Mouse (Mus musculus): Measurements from ENCODE around the gene Ppp2r5e.

The Ppp2r5e gene

DNA sequence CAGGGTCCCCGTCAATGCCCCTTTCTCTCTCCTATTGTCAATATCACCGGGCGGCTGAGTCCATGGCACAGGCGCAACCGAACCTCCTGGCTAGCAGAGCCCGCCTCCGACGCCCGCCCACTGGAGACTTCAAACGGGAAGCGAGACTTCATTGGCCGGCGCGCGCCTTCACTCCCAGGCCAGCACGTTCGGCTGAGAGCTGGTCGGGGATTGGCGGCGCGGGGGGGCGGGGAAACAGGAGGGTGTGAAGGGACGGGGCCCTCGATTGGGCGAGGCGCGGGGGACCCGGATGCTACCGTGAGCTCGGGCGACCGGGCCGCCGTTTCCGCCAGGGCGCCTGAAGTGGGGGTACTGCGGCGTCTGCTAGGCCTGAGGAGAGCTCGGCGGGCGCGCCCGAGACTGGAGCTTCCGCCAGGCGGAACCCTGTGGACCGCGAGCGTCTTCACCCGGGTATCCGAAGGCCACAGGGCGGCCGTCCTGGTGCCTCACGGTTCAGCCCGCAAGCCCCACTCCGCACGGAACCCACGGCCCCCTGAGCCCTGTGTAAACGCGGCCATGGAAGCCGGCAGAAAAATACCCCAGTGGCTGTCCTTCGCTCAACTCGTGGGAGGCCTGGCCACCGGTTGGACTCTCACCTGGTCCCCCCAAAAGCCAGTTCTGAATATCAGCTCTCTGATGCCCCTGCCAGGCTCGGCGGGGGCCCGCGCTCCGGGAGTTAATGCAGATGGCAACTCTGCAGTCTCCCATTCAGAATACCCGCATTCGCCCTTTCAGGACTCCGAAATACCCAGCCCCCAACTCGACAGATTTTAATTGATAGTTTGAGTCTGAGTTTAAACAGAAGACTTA lies at the start of gene Ppp2r5e:
Ppp2r5e (minus strand) TSS at position 92 of the 849 bp plus-strand sequence.
- peak; percentile 98 for DNase-seq (ENCODE audit: low read depth)

DNA sequence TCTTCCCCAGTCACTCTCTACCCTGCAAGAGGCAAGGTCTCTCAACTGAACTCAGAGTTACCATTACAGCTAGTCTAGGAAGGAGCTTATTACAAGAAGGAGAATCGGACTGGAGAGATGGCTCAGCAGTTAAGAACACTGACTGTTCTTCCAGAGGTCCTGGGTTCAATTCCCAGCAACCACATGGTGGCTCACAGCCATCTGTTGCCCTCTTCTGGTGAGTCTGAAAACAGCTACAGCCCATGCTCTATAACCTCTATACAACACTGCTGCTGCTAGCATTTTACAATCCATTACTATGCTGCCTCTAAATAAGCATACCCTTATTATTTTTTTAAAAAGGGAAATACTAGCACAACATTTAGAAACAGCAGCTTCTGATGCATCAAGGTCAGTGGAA lies 49.7 kb upstream of the Ppp2r5e start:
- no peak for DNase-seq (ENCODE audit: low read depth)

DNA sequence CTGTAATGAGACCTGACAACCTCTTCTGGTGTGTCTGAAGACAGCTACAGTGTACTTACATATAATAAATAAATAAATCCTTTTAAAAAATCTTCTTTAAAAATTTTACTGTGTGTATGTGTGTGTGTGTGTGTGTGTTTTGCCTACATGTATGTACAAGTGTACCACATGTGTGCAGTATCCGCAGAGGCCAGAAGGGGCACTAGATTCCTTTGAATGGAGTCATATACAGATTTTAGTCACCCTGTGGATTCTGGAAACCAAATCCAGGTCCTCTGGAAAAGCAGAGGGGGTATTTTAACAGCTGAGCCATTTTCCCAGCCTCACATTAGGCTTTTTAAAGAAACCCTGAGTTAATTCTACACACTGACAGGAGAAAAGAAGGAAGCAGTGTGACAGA lies 45.7 kb upstream of the Ppp2r5e start:
- no peak for DNase-seq (ENCODE audit: low read depth)

DNA sequence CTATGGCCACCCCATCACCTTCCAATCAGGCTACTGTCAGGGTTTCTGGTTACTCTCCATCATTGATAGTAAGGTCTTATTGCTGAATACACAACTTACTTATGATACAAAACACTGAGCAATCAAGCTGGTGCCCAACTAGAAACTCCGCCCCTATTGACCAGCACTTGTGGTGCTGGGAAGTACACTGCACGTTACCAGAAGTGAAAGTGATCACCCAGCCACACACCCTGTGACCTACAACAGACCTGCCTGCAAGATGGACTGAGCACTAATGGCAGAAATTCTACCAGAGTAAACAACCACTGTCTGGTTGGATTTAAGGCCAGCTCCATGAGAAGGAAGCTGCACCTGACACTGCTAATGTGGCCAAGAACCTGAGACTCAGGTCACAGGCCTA lies 42.3 kb upstream of the Ppp2r5e start:
- no peak for DNase-seq (ENCODE audit: low read depth)

DNA sequence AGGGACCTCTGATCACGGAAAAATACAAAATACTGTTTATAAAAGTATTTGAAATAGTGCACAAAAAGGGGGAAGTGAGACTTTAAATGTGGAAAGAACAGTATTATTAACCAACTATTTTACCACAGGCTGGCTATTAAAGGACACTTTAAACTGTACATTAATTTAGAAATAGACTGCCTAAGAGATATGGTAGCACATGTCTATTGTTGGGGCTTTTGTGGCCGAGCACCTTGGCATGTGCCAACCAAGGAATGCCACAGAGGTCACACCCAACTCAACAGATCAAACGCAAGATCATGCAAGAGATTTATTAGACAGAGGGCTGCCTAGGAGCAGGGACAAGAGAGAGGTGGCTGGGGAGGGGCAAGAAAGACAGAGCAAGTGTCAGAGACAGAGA lies 41.1 kb upstream of the Ppp2r5e start:
- no peak for DNase-seq (ENCODE audit: low read depth)

DNA sequence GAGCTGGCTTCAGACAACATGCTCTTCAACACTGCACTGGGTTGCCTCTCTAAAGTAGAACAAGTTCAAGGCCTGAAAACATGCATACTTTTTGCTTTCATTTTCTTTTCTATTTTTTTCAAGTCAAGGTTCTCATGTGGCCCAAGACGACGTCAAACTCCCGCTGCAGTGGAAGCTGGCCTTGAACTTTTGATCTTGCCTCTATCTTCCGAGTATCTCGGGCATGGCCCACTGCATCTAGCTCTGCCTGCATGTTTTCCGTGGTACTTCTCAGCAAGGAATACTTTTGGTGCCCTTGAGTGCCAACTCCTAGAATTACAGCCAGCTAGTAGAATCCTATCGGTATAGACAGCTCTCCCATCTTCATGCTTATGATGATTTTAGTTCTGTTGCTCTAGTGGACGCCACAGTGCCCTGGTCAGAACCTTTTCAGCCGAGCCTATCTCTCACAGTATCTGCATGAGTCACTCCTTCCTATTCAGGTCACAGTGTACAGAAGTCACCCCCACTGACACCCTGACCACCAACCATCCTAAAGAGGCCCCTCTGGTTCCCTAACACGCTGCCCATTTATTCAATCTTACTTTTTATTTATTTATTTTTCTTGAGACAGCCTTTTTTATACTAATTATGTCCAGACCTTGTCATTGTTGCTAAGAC lies 39.9 kb upstream of the Ppp2r5e start:
- DNase-seq (ENCODE audit: low read depth) = no peak

DNA sequence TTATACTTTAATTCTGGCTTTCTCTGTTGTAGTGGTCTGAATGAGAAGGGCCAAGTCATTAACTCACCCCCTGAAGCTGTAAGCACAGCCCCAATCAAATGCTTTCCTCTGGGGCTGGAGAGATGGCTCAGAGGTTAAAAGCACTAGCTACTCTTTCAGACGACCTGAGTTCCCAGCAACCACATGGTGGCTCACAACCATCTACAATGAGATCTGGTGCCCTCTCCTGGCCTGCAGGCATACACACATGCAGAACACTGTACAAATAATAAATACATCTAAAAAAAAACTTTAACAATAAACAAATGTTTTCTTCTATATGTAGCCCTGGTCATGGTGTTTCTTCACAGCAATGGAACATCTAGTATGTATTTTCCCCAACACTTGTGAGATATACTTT lies 33.6 kb upstream of the Ppp2r5e start:
- DNase-seq (ENCODE audit: low read depth) = no peak

DNA sequence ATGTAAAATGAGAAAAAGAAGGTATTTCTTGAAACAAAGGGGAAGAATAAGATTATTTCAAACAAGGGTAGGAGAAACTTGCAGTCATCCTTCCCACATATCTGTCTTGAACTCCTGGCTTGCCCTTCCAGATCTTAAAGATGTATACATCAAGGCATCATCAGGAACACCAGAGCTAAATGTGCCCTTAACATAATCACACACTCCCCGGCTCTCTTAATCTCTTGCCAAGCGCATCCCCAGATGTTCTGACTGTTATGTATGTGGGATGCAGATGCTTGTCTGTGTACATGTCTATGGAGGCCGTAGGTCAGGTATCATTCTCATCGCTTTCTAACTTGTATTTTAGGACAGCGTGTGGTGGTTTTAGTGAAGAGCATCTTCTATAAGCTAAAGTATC lies 27.2 kb upstream of the Ppp2r5e start:
- DNase-seq (ENCODE audit: low read depth) = no peak

DNA sequence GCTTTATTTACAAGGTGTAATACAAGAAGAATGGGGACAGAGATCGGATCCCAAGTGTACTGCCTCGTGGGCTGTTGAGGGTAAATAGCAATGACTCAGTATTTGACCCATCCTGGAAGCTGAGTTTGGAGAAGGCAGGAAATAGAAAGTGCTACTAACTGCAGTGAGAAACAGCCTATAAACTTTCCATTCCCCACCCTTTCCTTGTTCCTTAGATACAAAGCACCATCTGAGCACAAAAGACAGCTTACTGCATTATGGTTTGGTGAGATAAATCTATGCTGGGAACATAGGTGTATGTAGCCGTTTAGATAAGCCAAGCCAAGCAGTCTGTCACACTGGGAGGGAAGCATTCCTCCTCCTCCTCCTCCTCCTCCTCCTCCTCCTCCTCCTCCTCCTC lies 26.8 kb upstream of the Ppp2r5e start:
- no peak for DNase-seq (ENCODE audit: low read depth)

DNA sequence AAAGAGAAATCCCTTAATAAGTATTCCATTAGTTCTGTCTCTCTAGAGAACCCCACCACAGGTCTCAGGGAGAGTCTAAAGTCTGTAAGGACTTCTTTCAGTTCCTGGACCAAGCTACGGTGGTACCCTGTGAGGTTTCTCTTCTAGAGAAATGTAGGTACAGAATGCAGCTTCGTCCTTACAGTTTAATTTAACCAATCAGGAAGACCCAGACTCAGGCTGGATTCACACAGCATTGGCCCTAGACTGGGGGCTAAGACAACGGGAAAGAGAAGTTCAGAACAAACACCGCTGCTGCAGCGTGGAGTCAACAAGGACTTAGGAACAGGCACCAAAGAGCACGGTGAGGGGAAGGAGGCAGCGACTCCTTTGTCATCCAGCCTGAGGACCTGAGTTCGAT lies 20.8 kb upstream of the Ppp2r5e start:
- DNase-seq (ENCODE audit: low read depth) = no peak

DNA sequence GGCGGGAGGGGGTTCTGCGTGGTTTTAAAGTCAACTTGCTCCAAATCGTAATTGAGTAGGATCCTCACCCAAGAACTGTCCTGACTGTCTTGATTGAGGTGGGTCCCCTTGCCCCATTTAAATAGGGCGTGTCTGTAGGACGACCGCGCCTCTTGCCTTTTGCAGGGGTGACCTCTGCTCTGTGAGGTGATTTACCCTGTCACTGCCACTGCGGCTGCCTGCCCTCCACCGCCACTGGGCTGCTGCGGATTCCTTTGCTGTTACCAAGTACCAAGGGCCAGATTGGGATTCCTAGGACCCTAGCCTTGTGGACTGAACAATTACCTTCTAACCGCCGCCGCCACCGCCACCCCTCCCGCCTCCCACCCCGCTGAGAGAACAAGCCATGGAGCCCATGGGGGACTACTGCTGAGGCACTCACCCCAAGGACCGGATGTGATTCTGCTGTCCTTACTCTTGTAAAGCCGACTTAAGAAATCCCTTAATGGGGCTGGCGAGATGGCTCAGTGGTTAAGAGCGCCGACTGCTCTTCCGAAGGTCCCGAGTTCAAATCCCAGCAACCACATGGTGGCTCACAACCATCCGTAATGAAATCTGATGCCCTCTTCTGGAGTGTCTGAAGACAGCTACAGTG lies 20.2 kb upstream of the Ppp2r5e start:
- DNase-seq (ENCODE audit: low read depth) = no peak

DNA sequence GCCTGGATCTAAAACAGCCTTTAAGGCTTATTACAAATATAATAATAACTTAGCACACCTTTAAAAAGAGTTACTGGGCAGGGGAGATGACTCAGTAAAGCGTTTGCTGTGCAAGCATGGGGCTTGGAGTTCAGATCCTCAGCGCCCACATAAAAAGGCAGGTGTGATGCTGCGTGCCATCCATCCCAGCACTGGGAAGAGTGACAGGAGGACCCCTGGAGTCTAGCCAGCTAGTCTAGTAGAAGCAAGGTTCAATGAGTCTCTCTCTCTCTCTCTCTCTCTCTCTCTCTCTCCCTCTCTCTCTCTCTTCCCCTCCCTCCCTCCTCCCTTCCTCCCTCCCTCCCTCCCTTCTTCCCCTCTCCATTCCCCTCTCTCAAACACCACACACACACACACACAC lies 19.5 kb upstream of the Ppp2r5e start:
- no peak for DNase-seq (ENCODE audit: low read depth)

DNA sequence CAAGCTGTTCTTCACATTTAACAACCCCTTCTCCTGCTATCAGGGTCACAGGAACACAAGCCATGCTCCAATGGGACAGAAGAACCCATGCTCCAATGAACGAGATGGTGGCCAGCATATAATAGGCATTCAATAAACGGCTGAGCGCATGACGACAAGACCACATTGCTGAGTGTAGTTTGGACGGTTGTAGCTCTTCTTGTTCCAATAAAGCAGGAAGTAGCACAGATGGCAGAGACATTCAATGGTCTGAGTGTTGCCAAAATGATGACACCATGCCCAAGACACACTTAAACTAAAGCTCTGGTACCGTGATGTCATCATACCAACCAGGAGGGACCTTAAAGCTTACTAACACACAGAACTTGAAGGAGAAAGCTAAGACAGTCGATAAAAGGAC lies 16.7 kb upstream of the Ppp2r5e start:
- DNase-seq (ENCODE audit: low read depth) = no peak

DNA sequence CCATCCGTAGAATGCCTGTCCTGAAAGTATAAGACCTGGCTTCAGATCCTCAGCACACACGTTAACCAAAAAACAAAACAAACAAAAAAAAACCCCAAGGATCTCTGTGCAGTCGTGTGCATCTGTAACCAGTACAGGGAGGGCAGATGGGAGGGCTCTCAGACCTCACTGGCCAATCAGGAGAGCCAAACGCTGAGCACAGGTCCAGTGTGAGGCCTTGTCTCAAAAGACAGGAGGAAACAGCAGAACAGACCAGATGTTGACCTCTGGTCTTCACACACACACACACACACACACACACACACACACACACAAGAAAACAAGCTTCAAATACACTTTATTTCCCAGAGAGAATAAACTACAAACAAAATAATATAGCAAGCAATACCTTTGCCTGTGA lies 3.4 kb upstream of the Ppp2r5e start:
- DNase-seq (ENCODE audit: low read depth) = no peak

DNA sequence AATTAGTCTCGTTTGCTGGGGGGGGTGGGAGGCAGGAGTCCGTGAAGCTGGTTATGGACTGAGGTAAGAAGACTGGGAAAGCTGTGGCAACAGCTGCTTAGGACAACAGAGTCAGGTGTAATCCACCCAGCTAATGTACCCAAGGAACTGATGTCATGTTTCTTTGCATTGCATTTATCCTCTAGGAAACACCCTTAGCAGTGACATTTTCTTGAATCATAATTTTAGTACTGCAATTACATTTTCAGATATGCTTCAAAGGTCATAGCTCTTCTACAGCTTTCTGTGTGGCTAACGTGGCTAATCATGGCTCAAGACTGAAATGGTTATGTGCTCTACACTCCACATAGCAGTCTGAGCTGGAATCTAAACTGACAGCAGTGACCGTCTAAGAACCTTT lies 2.9 kb upstream of the Ppp2r5e start:
- DNase-seq (ENCODE audit: low read depth) = no peak

DNA sequence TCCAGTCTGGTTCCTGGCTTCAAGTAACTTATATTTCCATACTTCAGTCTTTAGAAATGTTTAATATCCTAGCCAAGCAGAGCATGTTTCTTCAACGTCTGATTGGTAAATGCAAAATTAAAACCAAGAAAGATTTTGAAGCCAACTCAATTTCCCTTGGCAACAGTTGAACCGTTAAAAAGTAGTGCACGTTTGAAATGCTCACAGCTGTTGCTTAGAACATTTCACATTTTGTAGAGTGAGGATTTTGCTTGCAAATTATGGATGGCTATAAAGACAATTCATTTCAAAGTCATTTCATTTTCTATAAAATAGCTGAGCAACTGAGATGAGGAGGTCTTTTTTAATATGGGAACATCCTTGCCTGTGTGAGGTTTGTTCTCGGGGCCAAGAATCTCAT lies 1.7 kb upstream of the Ppp2r5e start:
- DNase-seq (ENCODE audit: low read depth) = no peak

DNA sequence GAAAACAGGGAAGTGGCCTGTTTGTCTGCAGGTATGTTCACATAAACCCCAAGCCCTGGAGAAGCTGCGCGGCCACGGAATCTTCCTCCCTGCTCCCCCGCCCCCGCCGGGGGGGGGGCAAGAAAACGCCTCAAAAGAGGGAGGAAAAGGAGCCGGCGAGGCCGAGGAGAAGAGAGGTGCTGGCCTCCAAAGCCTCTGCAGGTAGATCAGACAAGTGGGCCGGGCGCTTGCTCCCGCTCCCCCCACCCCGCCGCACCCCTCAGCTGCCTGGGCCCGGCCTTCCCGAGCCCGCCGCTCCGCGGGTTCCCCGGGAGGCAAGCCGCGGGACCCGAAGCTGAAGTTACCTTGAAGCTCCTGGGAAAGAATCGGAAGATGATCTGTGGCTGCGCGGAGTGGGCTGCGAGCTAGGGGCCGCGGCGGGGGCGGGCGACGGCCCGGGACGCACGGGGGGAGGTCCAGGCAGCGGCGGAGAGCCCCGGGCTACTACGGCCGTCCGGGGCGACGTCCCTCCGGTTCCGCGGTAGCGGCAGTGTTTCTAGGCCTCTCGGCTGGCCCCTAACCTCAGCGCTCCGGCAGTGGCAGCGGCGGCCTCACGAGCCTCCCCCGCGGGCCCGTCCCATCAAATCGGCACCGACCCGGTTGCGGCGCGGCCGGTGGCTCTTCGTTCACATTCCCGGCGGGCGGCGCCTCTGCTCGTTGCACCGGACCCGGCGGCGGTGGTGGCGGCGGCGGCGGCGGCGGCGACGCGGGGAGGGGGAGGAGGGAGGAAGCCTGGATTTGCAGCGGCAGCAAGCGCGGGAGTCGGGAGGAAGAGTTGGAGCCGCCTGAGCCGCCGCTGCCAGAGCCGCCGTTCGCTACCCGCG lies 523 bp downstream of the Ppp2r5e start:
- DNase-seq (ENCODE audit: low read depth) = peak; percentile 57

DNA sequence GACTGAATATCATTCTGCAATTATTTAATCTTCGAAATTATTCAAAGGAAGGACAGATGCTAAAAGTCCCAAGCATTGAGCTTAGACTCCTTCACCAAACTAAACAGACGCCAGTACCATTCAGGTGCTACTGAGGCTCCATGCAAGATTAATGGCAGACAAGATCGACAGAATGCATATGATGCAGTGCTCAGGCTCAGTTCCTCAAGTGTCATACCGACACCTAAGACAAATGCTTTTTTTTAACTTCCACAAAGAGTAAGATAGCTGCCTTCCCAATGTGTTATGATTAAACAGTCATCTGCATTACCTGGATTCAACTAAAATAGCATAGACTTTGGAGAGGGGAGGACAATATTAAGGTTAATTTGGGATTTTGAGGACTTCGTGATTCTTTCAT lies 1.6 kb downstream of the Ppp2r5e start:
- DNase-seq (ENCODE audit: low read depth) = no peak

DNA sequence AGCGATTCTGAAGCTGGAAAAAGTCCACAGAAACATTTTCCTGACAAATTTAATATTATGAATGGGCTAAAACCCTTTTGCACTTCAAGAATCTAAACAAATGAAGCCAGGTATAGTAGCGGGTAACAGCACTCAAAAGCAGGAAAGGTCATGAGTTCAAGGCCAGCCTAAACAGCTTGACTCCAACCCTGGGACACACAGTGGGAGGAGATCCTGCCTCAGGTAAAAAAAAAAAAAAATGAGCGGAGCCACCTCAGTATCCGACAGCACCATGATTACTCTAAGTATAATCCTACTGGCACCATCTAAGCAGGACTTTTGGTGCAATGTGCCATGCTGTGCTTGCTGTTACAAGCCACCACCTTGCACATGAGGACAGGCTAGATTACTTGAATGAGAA lies 2.2 kb downstream of the Ppp2r5e start:
- no peak for DNase-seq (ENCODE audit: low read depth)

DNA sequence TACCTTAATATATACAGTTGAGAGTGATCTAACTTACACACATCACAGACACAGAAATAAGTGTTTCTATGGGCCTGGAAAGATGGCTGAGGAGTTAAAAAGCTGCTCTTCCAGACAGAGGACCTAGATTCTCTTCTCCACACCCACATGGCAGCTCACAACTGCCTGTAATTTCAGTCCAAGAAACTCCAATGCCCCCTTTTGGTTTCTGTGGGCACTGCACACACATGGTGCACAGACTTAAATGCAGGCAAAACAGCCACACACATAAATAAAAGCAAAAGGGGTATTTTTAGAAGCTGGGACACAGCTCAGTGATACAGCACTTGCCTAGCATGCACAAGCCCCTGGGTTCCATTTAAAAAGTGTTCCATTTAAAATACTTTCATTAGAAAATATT lies 8.5 kb downstream of the Ppp2r5e start:
- no peak for DNase-seq (ENCODE audit: low read depth)

DNA sequence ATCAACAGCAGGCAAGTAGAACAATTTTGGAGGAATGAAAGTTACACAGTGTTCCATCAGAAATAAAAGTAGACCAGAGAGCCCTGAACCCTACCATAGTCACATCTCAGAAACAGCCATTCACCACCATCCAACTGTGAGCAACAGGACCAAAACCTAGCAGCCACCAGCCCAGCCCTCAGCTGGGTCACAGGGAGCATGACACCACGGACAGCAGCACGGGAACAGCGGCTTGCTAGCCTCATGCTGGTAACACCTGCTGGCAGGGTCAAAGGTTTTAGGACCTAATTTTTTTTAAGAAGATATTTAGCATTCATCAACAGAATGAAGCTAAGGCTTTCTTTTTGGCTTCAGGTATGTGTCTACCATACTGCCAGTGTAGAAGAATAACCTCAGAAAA lies 12.3 kb downstream of the Ppp2r5e start:
- no peak for DNase-seq (ENCODE audit: low read depth)

DNA sequence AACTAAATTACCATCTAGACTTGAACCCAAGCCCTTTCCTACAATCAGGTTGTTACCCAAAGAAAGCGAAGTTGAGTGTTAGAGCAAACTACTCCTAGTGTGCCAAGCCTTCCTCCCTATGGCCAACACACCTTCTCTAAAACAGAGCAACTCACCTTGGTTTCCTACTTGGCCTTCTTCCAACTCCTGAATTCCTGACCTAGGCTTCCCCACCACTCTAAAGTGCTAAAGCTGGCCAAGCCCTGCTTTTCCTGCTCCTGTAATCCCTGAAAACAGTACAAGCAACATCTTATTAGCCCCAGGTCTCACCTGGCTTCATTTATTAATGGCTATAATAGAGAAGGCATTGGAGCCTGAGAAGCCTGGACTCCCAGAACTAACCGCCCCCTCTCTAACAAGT lies 17.0 kb downstream of the Ppp2r5e start:
- DNase-seq (ENCODE audit: low read depth) = no peak
